Mouse (Mus musculus): Measurements from ENCODE around the gene Rap1gap2.

Gene Rap1gap2

DNA sequence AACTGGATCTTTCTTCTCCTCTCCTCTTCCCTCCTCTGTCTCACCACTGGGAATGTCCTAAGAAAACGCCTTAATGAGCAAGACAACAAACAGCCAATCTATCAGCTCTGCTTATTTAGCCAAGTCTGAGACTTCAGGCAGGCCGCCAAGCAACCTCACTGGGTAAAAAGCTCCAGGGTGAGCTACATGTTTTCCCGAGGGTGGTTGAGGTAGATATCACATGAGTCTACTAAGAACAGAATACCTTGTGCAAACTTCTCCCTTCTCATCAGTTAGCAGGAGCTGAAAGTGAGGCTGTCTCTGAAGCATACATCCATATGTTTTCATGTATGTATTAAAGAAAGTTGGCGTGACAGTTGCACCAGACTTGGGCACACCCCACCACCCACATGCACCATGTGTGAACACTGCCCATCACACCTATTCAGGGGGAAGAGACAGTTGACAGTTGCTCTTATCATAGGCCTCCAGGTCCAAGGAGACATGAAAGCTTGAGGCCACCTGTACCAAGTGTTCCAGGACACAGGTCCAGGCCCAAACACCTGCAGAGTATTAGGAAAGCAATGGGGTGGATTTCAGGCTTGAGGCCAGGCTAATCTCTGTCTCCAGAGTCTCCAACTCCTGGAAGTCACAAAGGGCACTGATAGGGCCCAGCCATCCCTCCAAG lies 35.8 kb downstream of the Rap1gap2 start:
- in situ Hi-C loops (cut with MboI, MseI): loop anchor here (25.0 kb wide), 1 partner anchor 1012 kb away; the partner anchor contains the start of gene Pitpna

DNA sequence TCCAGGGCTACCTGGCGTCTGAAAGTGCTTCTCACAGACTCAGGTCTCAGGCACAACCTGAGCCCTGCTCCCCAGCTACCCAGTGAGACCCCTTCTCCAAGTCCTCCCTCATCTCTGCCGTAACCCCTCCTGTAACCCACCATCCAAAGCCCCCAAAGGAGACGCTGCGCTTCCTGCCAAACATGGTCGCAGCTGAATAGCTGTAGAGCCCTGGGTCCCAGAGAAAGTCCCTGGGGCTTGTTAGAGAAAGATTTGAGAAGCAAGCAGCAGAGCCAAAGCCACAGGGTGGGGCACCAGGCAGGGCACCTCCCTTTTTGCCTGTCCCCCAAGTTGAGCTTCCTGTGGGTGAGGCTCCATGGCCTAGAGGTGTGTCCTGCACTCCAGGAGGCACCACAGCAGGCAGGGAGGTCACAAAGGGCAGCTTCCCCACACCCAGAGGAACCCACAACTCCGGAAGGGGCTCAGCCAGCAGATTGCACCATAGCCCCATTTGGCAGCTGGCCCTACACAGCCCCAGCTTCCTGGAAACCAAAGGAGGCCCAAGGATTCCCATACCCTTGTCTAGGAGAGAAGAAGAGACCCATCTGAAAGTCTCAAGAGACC lies 38.2 kb downstream of the Rap1gap2 start:
- in situ Hi-C loops (cut with MboI, MseI): loop anchor here (25.0 kb wide), 1 partner anchor 1015 kb away; the partner anchor contains the start of gene Pitpna

DNA sequence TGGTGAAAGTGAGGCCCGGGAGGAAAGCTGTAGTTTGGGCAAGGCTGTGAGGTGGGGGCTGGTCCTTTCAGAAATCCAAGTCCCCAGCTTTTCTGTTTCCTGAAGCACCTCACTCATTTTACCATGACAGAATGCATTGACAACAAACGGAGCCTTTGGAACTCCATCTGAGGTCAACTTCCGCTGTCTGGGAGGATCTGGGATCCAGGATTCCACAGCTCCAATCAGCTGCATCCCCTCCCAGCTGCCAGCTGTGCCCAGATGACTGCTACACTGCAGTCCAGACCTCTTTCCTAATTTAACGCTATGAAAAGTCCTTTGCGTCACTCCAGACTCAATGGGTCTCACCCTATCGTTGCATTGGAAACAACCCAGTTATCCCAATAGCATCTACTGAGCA lies 41.0 kb downstream of the Rap1gap2 start:
- in situ Hi-C loops (cut with MboI, MseI): loop anchor here (25.0 kb wide), 1 partner anchor 1018 kb away; the partner anchor contains the start of gene Pitpna

DNA sequence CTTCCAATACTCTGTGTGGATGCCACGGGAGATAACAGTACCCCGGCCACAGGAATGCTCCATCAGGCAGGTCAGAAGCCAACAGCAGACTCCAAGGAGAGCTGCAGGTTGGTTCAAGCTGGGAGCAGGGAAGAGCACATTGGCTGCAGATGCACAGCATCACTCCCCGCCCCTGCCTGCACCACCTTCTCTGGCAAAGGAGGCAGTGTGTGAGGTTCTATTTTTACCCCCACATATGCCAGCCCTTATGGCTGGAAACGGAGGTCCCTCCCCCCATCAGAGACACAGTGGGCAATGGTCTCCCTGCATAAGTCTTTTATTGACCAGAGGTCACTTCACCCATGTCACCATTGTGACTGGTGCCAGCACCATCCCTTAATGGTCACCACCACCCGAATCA lies 42.3 kb downstream of the Rap1gap2 start:
- in situ Hi-C loops (cut with MboI, MseI): loop anchor here (25.0 kb wide), 1 partner anchor 1019 kb away; the partner anchor contains the start of gene Pitpna

DNA sequence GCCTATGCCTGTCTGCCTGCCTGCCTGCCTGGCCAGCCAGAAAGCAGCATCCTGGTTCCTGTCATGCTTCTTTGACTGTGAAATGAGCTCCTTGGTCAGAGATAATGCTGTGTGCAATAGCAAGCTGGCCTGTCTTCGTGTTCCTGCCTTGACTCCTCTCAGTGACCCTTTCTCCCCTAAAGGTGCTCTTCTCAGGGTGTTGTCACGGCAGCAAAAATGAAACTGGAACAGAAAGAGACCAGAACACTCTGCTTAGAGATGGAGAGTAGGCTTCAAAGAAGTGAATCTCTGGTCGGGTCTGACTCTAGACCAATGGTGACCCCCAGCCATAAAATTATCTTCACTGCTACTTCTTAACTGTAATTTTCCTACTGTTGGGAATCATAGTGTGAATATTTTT lies 42.7 kb downstream of the Rap1gap2 start:
- in situ Hi-C loops (cut with MboI, MseI): loop anchor here (25.0 kb wide), 1 partner anchor 1019 kb away; the partner anchor contains the start of gene Pitpna

DNA sequence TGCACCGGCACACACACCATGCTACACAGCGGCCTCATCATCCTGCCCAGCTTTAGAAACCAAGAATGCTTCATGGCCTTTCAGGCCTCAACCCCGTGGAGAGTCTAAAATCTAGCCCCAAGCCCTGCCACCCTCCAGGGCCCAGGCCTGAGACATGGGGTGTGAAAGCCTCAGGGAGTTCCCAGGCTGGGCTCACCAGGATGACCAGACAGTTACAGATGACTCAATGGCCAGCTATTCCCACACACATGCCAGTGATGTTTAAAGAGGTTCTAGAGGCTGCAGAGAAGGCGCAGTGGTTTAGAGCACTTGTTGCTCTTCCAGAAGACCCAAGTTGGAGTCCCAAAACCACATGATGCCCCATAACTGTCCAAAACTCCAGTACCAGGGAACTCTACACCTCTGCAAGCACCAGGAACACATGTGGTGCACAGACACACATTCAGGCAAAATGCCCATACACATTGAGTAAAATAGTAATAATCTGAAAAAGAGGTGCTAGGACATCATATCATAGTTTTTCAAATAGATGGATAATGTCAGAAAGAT lies 44.3 kb downstream of the Rap1gap2 start:
- in situ Hi-C loops (cut with MboI, MseI): loop anchor here (25.0 kb wide), 1 partner anchor 1021 kb away; the partner anchor contains the start of gene Pitpna

DNA sequence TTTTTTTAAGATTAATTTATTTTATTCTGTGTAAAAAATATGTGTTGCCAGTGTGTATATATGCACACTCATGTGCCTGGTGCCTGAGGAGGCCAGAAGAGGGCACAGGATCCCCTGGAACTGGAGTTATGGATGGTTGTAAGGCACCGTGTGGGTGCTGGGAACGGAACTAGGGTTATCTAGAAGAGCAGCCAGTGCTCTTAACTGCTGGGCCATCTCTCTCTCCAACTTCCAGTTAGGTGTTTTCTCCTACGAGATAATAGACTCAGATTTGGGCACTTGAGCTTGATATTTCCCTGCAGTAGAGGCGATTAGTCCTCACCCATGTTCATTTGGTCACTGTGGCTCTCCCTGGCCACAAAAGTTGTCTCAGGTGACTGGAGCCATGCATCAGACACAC lies 49.3 kb downstream of the Rap1gap2 start:
- in situ Hi-C loops (cut with MboI, MseI): loop anchor here (25.0 kb wide), 1 partner anchor 1026 kb away; the partner anchor contains the start of gene Pitpna

DNA sequence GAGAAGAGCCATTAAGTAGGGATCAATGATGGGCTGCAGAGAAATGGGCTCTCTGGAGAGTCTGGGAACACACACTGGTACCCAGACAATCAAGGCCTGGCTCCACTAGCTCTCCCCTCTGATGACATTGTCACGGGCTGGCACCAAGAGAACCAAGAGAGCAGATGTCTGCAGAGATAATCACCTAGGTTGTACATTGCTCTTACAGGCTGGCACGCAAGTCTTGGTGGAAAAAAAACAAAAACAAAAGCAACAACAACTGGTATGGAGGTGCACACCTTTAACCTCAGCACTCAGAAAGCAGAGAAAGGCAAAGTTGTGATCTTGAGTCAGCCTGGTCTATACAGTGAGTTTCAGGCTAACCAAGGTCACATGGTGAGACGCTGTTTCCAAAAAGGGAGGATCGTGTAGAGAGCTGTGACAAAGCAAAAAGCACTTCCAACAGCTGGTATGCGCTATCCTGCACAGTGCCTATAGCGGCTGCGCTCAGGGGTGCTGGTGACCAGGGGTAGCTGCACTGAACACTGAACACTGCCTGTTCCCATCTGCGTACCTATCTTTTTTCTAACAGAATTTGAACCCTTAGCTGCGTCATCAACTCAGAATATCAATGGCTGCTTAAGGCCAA lies 50.0 kb downstream of the Rap1gap2 start:
- in situ Hi-C loops (cut with MboI, MseI): loop anchor here (25.0 kb wide), 1 partner anchor 1027 kb away; the partner anchor contains the start of gene Pitpna

DNA sequence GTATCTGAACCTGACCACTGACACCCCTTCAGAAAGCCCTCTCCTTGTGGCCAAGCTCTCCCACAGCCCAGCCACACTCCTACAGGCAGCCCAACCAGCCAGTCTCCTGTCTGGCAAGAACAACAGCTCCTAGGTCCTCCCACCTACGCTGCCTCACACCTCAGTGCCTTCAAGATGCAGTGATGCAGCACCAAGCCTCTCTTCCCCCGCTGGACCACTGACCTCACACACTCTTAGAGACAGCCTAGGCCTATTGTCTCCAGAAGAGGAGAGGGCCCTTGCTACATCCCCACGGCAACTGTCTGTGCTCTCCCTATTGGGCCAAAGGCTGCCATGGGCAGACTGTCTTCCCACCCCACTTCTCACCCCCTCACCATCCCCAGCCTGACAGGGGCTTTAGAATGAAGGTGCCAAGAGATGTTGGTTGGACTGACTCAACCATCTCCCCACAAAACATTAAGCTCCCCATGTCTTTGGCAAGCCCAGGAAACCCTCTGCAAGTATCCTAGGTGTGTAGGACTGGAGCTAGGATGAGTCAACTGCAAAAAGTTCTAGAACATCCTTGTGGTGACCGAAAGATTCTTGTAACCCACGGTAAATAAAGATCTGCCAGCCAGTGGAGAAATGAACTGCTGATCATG lies 50.8 kb downstream of the Rap1gap2 start:
- in situ Hi-C loops (cut with MboI, MseI): loop anchor here (25.0 kb wide), 1 partner anchor 1027 kb away; the partner anchor contains the start of gene Pitpna

DNA sequence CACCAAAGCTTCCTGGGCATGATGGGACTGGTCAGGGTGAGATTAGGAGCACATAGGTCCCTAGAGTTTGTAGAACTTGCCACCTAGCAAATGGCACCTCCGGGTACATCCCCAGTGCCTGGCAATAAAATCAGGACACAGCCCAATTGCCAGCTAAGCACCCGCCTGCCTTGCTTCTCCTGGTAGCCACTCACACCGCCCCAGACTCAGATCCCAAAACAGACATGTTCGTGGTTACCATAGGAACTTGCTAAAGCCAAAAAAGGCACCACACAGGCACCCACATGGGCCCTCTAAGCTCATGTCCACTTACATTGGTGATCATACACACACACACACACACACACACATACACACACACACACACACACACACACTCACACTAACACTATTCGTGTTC lies 51.8 kb downstream of the Rap1gap2 start:
- in situ Hi-C loops (cut with MboI, MseI): loop anchor here (25.0 kb wide), 1 partner anchor 1028 kb away; the partner anchor contains the start of gene Pitpna

DNA sequence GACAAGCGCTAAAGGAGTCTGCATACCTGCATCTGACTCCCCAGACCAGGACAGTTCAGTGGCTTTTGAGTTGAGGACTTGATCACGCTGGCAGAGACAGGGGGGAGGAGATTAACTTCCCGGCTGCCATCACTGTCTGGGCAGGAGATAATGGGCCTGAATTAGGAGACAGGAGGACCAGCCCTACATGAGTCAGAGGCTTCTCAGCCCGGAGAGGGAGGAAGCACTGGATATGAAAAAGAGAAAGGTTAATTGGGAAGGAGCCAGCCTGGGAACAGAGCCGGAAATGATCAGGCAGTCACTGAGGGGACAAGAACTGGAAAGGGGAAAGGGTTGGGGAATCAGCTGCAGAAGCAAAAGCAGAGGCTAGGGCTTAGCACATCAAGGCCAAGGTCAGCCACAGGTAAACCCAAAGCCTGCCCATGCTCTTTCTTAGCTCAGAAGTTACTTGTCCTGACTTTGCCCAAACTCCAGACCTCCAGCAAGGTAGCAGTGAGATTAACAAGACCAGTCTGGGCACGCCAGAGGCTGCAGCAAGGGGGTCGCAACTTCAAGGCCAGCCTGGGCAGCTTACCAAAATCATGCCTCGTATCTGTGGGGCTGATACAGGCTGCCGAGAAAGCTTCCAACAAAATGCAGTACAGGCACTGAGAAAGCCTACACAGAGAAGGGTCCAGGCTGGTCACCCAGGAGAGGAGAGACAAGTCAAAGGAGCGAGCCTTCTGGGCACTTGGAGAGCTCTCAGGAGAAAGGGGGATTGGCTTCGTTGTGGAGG lies 53.1 kb downstream of the Rap1gap2 start:
- in situ Hi-C loops (cut with MboI, MseI): loop anchor here (25.0 kb wide), 1 partner anchor 1030 kb away; the partner anchor contains the start of gene Pitpna

DNA sequence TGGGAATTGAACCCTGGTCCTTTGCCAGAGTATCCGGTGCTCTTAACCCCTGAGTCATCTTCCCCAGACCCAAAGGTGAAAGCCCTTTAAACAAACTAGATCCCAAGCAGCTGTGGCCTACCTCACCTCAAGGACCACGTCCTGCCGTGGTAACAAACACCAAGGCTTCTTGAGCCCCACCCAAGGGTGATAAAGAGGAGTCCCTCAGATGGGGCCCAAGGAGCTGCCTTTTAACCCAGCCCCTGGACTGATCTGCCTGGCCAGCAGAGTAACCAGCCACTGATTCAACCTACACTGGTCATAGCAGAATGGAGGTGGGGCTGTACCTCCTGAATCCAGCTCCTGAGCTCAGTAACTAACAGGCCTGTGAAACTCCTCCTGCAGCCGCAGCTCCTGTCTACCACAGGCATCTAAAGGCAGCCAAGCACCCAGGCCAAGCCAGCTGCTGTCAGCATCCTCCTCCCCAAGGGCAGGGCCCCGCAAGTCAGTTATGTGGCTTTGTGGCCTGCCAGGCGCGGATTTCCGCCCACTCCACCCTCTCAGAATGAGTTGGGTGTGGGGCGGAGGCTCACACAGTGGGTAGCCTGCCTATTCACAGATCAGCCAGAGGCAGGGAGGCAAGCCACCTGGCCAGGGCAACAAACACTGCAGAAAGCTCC lies 54.9 kb downstream of the Rap1gap2 start:
- in situ Hi-C loops (cut with MboI, MseI): loop anchor here (25.0 kb wide), 1 partner anchor 1031 kb away; the partner anchor contains the start of gene Pitpna

DNA sequence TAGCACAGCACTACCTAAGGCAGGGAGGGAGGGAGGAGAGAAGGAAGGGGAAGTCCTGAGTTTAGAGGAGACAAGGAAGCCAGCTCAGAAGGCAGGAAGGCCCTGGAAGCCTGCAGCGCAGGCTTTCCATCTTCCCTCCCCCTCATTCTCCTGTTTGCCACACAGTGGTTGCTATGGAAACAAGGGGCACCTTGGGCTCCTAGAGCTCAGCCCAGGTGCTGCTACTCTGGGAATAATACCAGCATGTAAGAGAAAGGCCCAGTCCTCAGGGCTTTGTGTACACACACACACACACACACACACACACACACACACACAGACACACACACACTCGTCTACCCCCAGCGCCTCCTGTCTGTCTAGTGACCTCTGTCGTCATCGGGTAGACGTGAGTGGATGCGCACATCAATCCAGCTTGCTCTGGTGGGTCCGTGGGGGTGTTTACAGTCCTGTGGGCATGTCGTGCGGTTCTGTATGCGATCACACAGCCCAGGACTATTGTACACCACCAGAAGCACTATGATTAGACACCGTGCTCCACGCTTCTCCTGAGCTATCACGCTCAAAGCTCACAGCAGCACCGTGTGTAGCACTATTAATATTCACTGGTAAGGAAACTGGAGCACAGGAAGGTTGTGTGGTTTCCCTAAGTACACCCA lies 55.9 kb downstream of the Rap1gap2 start:
- in situ Hi-C loops (cut with MboI, MseI): loop anchor here (25.0 kb wide), 1 partner anchor 1032 kb away; the partner anchor contains the start of gene Pitpna

DNA sequence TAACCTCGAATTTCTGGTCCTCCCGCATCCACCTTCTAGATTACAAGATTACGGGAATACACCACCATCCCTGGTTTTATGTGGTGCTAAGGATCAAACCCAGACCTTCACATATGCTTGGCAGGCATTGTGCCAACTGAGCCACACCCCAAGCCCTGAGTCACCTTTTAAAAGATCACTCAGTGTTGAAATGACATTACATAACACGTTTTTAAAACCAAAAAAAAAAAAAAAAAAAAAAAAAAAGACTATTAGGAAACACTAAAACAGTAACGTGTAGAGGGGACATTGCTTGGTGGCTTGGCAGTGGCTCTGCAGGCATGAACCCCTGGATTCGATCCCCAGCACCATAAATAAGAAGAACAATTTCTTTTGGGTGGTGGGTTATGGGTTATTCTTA lies 59.1 kb downstream of the Rap1gap2 start:
- in situ Hi-C loops (cut with MboI, MseI): loop anchor here (25.0 kb wide), 1 partner anchor 1036 kb away; the partner anchor contains the start of gene Pitpna

DNA sequence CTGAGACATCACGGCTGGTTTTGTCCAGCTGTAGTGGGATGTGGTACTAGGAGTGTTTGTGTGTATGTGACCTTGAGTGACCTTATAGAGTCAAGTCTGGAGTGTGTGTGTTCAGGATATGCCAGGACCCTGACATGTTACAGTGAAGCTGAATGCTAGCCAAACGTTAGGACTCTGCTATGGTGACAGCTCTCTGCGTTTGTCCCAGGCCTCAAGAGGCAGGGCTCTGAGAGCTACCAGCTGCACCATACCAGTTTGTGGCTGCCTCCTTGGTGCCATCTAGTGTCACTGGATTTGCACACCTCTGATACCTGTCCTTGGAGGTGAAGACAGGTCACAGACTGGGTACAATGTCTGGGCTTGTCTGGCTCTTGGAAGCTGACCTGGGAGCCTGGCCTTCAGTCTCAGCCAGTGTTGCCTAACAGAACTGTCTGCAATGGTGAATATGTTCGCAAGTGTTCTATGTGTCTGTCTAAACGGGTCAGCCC lies 60.1 kb downstream of the Rap1gap2 start:
- in situ Hi-C loops (cut with MboI, MseI): loop anchor here (25.0 kb wide), 1 partner anchor 1037 kb away; the partner anchor contains the start of gene Pitpna

DNA sequence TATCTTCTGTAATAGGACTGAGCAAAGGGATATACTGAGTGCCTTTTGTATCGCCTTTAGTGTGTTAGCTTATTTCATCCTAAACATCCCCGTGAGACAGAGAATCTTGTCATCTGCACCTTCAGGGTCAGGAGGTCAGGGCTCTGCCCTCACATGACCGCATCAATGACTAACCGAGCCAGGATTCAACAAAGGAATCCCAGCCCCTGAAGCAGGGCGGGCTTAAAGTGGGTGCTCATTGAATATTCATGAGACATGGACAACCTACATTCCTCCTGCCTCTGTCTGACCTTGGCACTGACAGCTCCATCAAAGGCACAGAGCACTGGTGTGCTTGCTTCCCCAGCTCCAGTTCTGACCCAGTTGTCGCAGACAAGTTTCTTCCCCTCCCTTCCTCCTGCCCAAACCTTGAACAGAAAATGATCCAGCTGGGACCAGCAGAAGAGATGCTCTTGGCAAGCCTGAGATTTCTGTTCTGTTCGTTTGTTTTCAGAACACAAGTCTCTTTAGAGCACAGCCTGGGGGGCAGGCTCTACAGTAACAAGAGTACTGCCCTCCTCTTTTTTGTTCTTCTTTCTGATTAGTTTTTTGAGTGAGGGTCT lies 61.8 kb downstream of the Rap1gap2 start:
- in situ Hi-C loops (cut with MboI, MseI): no loop called here

DNA sequence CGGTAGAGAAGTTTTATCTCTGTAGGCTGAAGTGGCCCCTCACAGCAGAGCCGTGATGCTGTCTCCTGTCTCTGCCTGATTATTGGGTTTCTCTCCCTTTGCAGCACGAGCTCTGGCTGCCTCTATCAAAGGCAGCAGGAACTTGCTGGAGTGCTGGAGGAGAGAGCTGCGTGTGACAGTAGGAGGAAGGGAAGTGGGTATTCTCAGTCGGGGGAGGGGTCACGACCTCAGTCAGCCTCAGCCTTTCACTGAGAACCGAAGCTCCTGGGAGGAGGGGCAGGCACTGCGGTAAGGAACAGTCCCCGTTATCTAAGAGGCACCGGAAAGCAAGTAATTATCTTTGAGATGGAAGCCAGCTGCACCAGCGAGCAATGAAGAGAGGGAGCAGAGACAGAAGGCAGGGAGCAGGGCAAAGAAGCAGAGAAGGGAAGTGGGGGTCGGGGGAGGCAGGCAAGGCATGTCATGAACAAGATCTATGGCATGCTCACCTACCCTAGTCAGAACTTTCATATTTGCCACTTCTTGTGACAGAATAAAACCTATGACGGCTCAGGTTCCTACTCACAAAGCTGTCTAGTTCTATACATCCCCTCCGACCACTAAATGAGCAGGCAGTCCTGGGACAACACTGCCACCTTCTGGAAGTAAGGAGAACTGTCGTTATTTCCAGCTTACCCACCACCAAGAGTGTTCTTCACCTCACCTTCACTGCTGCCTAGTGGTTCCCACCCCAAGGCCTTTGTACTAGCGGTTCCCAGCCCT lies 63.6 kb downstream of the Rap1gap2 start:
- in situ Hi-C loops (cut with MboI, MseI): no loop called here

DNA sequence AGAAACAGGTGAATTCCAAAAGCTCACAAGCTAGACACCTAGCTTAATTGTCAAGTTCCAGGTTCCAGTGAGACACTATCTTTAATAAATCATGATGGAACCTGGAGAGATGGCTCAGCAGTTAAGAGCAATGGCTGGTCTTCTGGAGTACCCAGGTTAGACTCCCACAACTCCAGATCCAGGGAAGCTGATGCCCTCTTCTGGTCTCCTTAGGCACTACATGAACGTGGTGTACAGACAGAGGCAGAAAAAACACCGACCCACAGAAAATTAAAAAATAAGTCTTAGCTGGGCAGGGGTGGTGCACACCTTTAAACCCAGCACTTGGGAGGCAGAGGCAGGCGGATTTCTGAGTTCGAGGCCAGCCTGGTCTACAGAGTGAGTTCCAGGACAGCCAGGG lies 64.5 kb downstream of the Rap1gap2 start:
- in situ Hi-C loops (cut with MboI, MseI): no loop called here
